Mouse (Mus musculus): ENCODE results near the gene Dhx38. TPM values are rescaled to one million over a fixed set of nuclear protein-coding genes. Genes with fewer than 3 reads are reported as not detected.

Gene Dhx38
- 10 to 100 TPM; 28.5 to 28.9 TPM for total RNA-seq (2021)
- long read RNA-seq, experiment 1, full-length matches to known transcripts = 6 of 35 reads
- long read RNA-seq, experiment 1, partial matches to known transcripts = 12 of 35 reads
- long read RNA-seq, experiment 1, other reads (novel, unspliced or antisense) = 17 of 35 reads
- long read RNA-seq, experiment 2, full-length matches to known transcripts = 4 of 19 reads
- long read RNA-seq, experiment 2, partial matches to known transcripts = 8 of 19 reads
- long read RNA-seq, experiment 2, other reads (novel, unspliced or antisense) = 7 of 19 reads

GRCm38 (mm10) chr8:109565498-109566333, at the start of gene Dhx38, which contains the start of gene Txnl4b:
TSS of gene Dhx38 (minus strand) at chr8:109565861.
TSS of gene Txnl4b (plus strand) at chr8:109565892.
- DNase-seq (ENCODE audit: low spot score in 2 of 2) = peak; percentile 99

GRCm38 (mm10) chr8:109614243-109615210, 48.9 kb upstream of the Dhx38 start, which contains the start of gene Pkd1l3:
TSS of gene Pkd1l3 (plus strand) at chr8:109614517.
- peak in 1 of 2 experiments; percentile 20 for DNase-seq (ENCODE audit: low spot score in 2 of 2)

GRCm38 (mm10) chr8:109609153-109609502, 43.5 kb upstream of the Dhx38 start:
- DNase-seq (ENCODE audit: low spot score in 2 of 2) = no peak

- DNase-seq (ENCODE audit: low spot score in 2 of 2) = peak; percentile 95 to 98
Measured at GRCm38 (mm10) chr8:109608271-109609152, 42.9 kb upstream of the Dhx38 start, which contains the start of gene Dhodh. TSS of gene Dhodh (minus strand) at chr8:109608673.

- DNase-seq (ENCODE audit: low spot score in 2 of 2) = no peak
Measured at GRCm38 (mm10) chr8:109607650-109608049, 42.0 kb upstream of the Dhx38 start.

- no peak for DNase-seq (ENCODE audit: low spot score in 2 of 2)
Measured at GRCm38 (mm10) chr8:109606725-109607124, 41.1 kb upstream of the Dhx38 start.

GRCm38 (mm10) chr8:109595854-109596253, 30.2 kb upstream of the Dhx38 start:
- DNase-seq (ENCODE audit: low spot score in 2 of 2) = peak; percentile 48 to 52

GRCm38 (mm10) chr8:109593117-109593788, 27.6 kb upstream of the Dhx38 start:
- DNase-seq (ENCODE audit: low spot score in 2 of 2) = no peak

GRCm38 (mm10) chr8:109592164-109592563, 26.5 kb upstream of the Dhx38 start:
- DNase-seq (ENCODE audit: low spot score in 2 of 2) = no peak

GRCm38 (mm10) chr8:109591367-109591766, 25.7 kb upstream of the Dhx38 start:
- no peak for DNase-seq (ENCODE audit: low spot score in 2 of 2)

GRCm38 (mm10) chr8:109590901-109591300, 25.2 kb upstream of the Dhx38 start:
- DNase-seq (ENCODE audit: low spot score in 2 of 2) = no peak

- no peak for DNase-seq (ENCODE audit: low spot score in 2 of 2)
Measured at GRCm38 (mm10) chr8:109586972-109587504, 21.4 kb upstream of the Dhx38 start.

GRCm38 (mm10) chr8:109585652-109586051, 20.0 kb upstream of the Dhx38 start:
- DNase-seq (ENCODE audit: low spot score in 2 of 2) = no peak

GRCm38 (mm10) chr8:109584830-109585229, 19.2 kb upstream of the Dhx38 start:
- DNase-seq (ENCODE audit: low spot score in 2 of 2) = no peak

- DNase-seq (ENCODE audit: low spot score in 2 of 2) = no peak
Measured at GRCm38 (mm10) chr8:109584293-109584692, 18.6 kb upstream of the Dhx38 start.

GRCm38 (mm10) chr8:109578900-109579301, 13.2 kb upstream of the Dhx38 start, which contains the start of gene Hp:
TSS of gene Hp (minus strand) at chr8:109579172.
- no peak for DNase-seq (ENCODE audit: low spot score in 2 of 2)

GRCm38 (mm10) chr8:109576311-109576710, 10.7 kb upstream of the Dhx38 start:
- no peak for DNase-seq (ENCODE audit: low spot score in 2 of 2)

- DNase-seq (ENCODE audit: low spot score in 2 of 2) = no peak
Measured at GRCm38 (mm10) chr8:109571139-109571538, 5.5 kb upstream of the Dhx38 start.

- no peak for DNase-seq (ENCODE audit: low spot score in 2 of 2)
Measured at GRCm38 (mm10) chr8:109564766-109565165, 895 bp downstream of the Dhx38 start.
